Mouse (Mus musculus): ENCODE results near the gene Rab11a.

DNA sequence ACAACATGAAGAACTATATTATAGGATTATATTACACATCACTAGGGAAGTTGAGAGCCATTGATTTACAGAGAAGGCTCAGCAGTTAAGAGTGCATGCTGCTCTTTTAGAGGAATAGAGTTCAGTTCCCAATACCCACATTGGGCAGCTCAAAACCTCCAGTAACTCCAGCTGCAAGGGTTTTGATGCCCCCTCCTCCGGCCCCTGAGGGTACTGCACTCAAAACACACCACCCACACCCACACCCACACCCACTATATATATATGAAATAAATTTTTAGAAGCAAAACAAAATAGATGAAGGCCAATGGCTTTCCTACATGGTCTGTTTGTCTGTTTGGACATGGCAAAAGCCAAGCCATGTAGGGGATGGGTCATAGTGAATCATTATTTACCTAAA lies 40.6 kb upstream of the Rab11a start:
- no peak for TF ChIP-seq POLR2A (IDR thresholded peaks at IDR 0.05; ENCODE audit: low read depth, low read length)
- no peak for TF ChIP-seq CTCF (conservative IDR thresholded peaks at IDR 0.05; ENCODE audit: insufficient read depth, insufficient read length, low read depth, low read length)
